Comparison of ENCODE assay signal across 12 mouse cellular contexts in the genomic region with DNA sequence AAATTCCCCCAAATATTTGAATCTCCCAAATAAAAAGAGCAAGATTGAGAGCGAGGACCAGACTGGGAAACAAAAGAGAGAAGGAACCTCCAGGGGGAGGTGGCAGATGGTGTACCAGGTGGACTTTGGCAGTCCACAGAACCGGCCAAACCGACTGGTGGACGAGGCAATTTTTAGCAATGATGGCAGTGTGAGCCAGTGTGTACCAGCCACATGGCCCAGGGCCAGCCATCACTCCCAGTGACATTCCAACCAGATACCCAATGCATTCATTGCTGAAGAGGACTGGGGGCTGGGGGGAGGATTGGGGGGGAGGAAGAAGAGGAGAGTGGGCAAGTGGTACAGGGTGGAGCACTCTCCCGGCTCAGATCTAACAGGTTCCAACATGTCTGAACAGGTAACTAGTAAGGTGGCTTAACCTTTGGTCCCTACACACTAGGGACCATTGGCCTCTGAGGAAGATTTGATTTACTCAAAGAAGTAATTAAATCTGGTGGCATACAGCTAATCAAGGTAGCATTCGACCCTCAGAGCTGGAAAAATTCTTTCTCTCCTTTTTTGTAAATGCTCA.
A peak's percentile ranks its signal among the peaks of the same experiment; 100 is the strongest.
DNase-seq lines count a peak whose midpoint lies in the region; ATAC-seq and TF ChIP-seq lines count a peak whose summit lies in the region.
"Had no signal": no experiment of that assay in that cellular context is flagged by ENCODE, and none has a peak within 500 bp of the region (broad histone marks: within the 10 kb centered on the region; RNA-seq: fewer than 3 reads in every experiment).

No protein-coding gene starts in this region.

- 50% methylated on average over 6 of the region's 6 CpGs for WGBS in kidney, adult 2 months
- 49% methylated on average over 6 of the region's 6 CpGs for WGBS in hindbrain, embryonic 16.5 days

- no peaks in the 10 kb centered on the region for H3K27me3 ChIP-seq in kidney, adult 2 months (replicated peaks; ENCODE audit: control insufficient read depth, insufficient read depth, low read length)
- H3K27me3 ChIP-seq in hindbrain, embryonic 16.5 days (replicated peaks; ENCODE audit: control insufficient read depth, insufficient read depth, low read length), result no peaks in the 10 kb centered on the region
- H3K27me3 ChIP-seq: megakaryocyte, embryonic 14.5 days had no signal

- TF ChIP-seq CTCF in kidney, adult 2 months (conservative IDR thresholded peaks at IDR 0.05; ENCODE audit: insufficient read depth, insufficient read length, low read depth, low read length), result no peak

- ATAC-seq in cerebellum, adult (ENCODE audit: insufficient number of reproducible peaks, low FRiP score, low TSS enrichment), result peak; percentile 93
- peak; percentile 81 for ATAC-seq in hindbrain, embryonic 16.5 days
- ATAC-seq in inflammation-experienced regulatory T-cells, adult 6 months, result no peak

- TF ChIP-seq POLR2A in kidney, adult 2 months (IDR thresholded peaks at IDR 0.05; ENCODE audit: low read depth, low read length), result no peak

- H3K36me3 ChIP-seq in kidney, adult 2 months (ENCODE audit: control insufficient read depth, insufficient read depth, low read length), result no peaks in the 10 kb centered on the region
- H3K36me3 ChIP-seq in hindbrain, embryonic 16.5 days (ENCODE audit: control insufficient read depth, insufficient read depth, low read length), result no peaks in the 10 kb centered on the region

- no peak overlapping the region for H3K4me2 ChIP-seq in hindbrain, embryonic 16.5 days (ENCODE audit: low read length)

- no peaks in the 10 kb centered on the region for H3K9me3 ChIP-seq in hindbrain, embryonic 16.5 days (ENCODE audit: control insufficient read depth, low read length)

- peak; percentile 20 for DNase-seq in kidney, adult 2 months
- no peak for DNase-seq in kidney, adult 18-20 months
- DNase-seq in cerebellum, postnatal 14 days, result peak; percentile 97 to 98
- DNase-seq in liver, result no peak
- DNase-seq in MN1 (ENCODE audit: low spot score), result no peak
- DNase-seq: gastrocnemius, postnatal 25 days had no signal

- H3K9ac ChIP-seq in hindbrain, embryonic 16.5 days (ENCODE audit: low read depth, low read length), result no peak overlapping the region

- no peaks in the 10 kb centered on the region; the same call in 1 of the 2 replicates for H3K4me1 ChIP-seq in kidney, adult 2 months (ENCODE audit: control insufficient read depth, insufficient read depth, low read length)
- H3K4me1 ChIP-seq in hindbrain, embryonic 16.5 days (ENCODE audit: control insufficient read depth, insufficient read depth, low read depth, low read length), result peaks cover 8% of the 10 kb centered on the region
- H3K4me1 ChIP-seq: megakaryocyte, embryonic 14.5 days had no signal

- H3K27ac ChIP-seq in kidney, adult 2 months (ENCODE audit: insufficient read depth, low read depth, low read length), result no peak overlapping the region
- H3K27ac ChIP-seq in hindbrain, embryonic 16.5 days (ENCODE audit: low read depth, low read length), result peak overlapping the region; percentile 37
- H3K27ac ChIP-seq: left cerebral cortex, adult 2 months had no signal

- H3K4me3 ChIP-seq in kidney, adult 2 months (ENCODE audit: insufficient read depth, low read depth, low read length), result no peak overlapping the region
- H3K4me3 ChIP-seq in hindbrain, embryonic 16.5 days (ENCODE audit: low read length), result no peak overlapping the region
- H3K4me3 ChIP-seq: erythroblast, embryonic 14.5 days; left cerebral cortex, adult 2 months; megakaryocyte, embryonic 14.5 days had no signal

Comparison
In these comparisons a context has a peak if more than half of its experiments do, and no peak if none do; other contexts are left out.
1. DNase-seq: peak in kidney, adult 2 months (single experiment) and cerebellum, postnatal 14 days (2 of 2); none in kidney, adult 18-20 months (single experiment), liver (single experiment) and MN1 (single experiment).